Comparison of ENCODE assay signal across 8 mouse cellular contexts in genomic region chr5:138990659-138991380, GRCm38 (mm10). TPM values are rescaled to one million over a fixed set of nuclear protein-coding genes. Genes with fewer than 3 reads are reported as not detected.
A peak's percentile ranks its signal among the peaks of the same experiment; 100 is the strongest.
DNase-seq lines count a peak whose midpoint lies in the region; ATAC-seq and TF ChIP-seq lines count a peak whose summit lies in the region.
"Had no signal": no experiment of that assay in that cellular context is flagged by ENCODE, and none has a peak within 500 bp of the region (broad histone marks: within the 10 kb centered on the region; RNA-seq: fewer than 3 reads in every experiment).

No protein-coding gene starts in this region.

- no peaks in the 10 kb centered on the region for H3K9me3 ChIP-seq in intestine, embryonic 15.5 days

- no peak for ATAC-seq in intestine, embryonic 15.5 days

- H3K4me1 ChIP-seq in cerebellum, adult 2 months (ENCODE audit: control insufficient read depth, insufficient read depth, low read length) = no peaks in the 10 kb centered on the region; the same call in 1 of the 2 replicates
- no peaks in the 10 kb centered on the region; the same call in 1 of the 2 replicates for H3K4me1 ChIP-seq in kidney, adult 2 months (ENCODE audit: control insufficient read depth, insufficient read depth, low read length)
- H3K4me1 ChIP-seq in intestine, embryonic 15.5 days (replicated peaks) = peaks cover 43% of the 10 kb centered on the region

- no peak overlapping the region for H3K27ac ChIP-seq in cerebellum, adult 2 months (ENCODE audit: insufficient read depth, low read length)
- no peak overlapping the region for H3K27ac ChIP-seq in kidney, adult 2 months (ENCODE audit: insufficient read depth, low read depth, low read length)
- no peak overlapping the region for H3K27ac ChIP-seq in intestine, embryonic 15.5 days

- no peak overlapping the region for H3K9ac ChIP-seq in intestine, embryonic 15.5 days

- TF ChIP-seq CTCF in cerebellum, adult 2 months (IDR thresholded peaks at IDR 0.05; ENCODE audit: borderline replicate concordance, insufficient read depth, low read depth, low read length) = no peak
- TF ChIP-seq CTCF in kidney, adult 2 months (conservative IDR thresholded peaks at IDR 0.05; ENCODE audit: insufficient read depth, insufficient read length, low read depth, low read length) = no peak

- no peaks in the 10 kb centered on the region for H3K36me3 ChIP-seq in kidney, adult 2 months (ENCODE audit: control insufficient read depth, insufficient read depth, low read length)
- H3K36me3 ChIP-seq in intestine, embryonic 15.5 days = peaks cover 22% of the 10 kb centered on the region

- no peak for TF ChIP-seq POLR2A in cerebellum, adult 2 months (IDR thresholded peaks at IDR 0.05; ENCODE audit: borderline replicate concordance, insufficient read depth, low read length)
- TF ChIP-seq POLR2A in kidney, adult 2 months (IDR thresholded peaks at IDR 0.05; ENCODE audit: low read depth, low read length) = no peak

- H3K27me3 ChIP-seq in cerebellum, adult 2 months (ENCODE audit: control insufficient read depth, insufficient read depth, low read length) = peaks cover 2% of the 10 kb centered on the region; the same call in 1 of the 2 replicates
- no peaks in the 10 kb centered on the region for H3K27me3 ChIP-seq in kidney, adult 2 months (replicated peaks; ENCODE audit: control insufficient read depth, insufficient read depth, low read length)
- H3K27me3 ChIP-seq in intestine, embryonic 15.5 days (replicated peaks) = no peaks in the 10 kb centered on the region

- H3K4me2 ChIP-seq in intestine, embryonic 15.5 days (replicated peaks) = no peak overlapping the region

- peak; percentile 15 for DNase-seq in right cerebral cortex, adult 18-20 months
- no peak for DNase-seq in right cerebral cortex, adult 2 months (ENCODE audit: low spot score in 2 of 2)
- DNase-seq in cerebellum, adult 2 months = peak; percentile 24 to 27
- DNase-seq in kidney, adult 2 months = peak; percentile 70
- no peak for DNase-seq in layer of hippocampus, adult 9-11 months
- no peak for DNase-seq in left cerebral cortex, adult 8-10 months (ENCODE audit: low spot score in 2 of 2)
- DNase-seq: thymus, adult 2 months had no signal

- WGBS in cerebellum, adult 2 months = 63% methylated on average over 7 of the region's 7 CpGs
- 55% methylated on average over 7 of the region's 7 CpGs for WGBS in kidney, adult 2 months
- 78% methylated on average over 7 of the region's 7 CpGs for WGBS in intestine, embryonic 15.5 days

- no peak overlapping the region for H3K4me3 ChIP-seq in cerebellum, adult 2 months (replicated peaks; ENCODE audit: insufficient read depth, low read depth, low read length)
- no peak overlapping the region for H3K4me3 ChIP-seq in kidney, adult 2 months (ENCODE audit: insufficient read depth, low read depth, low read length)
- H3K4me3 ChIP-seq in intestine, embryonic 15.5 days (replicated peaks) = no peak overlapping the region

RNA-seq across cellular contexts. Expression of gene Pdgfa, which starts 6.3 kb away (rescaled TPM):
- 23.0 and 35.3 TPM in 2 replicates for polyA plus RNA-seq in cerebellum, adult 2 months (2012; rRNA removed)
- 12.0 and 14.1 TPM in 2 replicates for polyA plus RNA-seq in kidney, adult 2 months (2012; rRNA removed)
- polyA plus RNA-seq in intestine, embryonic 15.5 days (2015; fragmentation: Nextera tagmentation; extraction: Ambion mirVana) = 48.5 and 48.8 TPM in 2 replicates
- total RNA-seq in left cerebral cortex, adult 8-10 months (2022) = 10 to 100 TPM; 41.9 to 48.3 (median 44.5) TPM

Comparison
In these comparisons a context has a peak if more than half of its experiments do, and no peak if none do; other contexts are left out.
1. DNase-seq: peak in right cerebral cortex, adult 18-20 months (single experiment), cerebellum, adult 2 months (2 of 2) and kidney, adult 2 months (single experiment); none in right cerebral cortex, adult 2 months (0 of 2), layer of hippocampus, adult 9-11 months (single experiment) and left cerebral cortex, adult 8-10 months (0 of 2).